Comparison of ENCODE assay signal across 28 mouse cellular contexts in the genomic region with DNA sequence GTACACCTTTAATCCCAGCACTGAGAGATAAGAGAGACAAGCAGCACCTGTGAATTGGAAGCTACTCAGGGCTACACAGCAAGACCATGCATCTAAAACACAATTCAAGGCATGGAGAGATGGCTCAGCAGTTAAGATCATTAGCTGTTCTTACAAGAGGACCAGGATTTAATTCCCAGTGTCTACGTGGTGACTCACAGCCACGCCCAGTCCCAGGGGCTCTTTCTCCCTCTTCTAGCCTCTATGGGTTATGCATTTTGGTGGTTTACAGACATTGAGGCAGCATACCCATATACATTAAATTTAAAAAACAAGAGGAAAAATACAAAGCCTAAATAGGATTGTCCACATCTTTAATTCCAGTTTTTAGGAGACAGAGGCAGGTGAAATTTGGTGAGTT.
"Had no signal": no experiment of that assay in that cellular context is flagged by ENCODE, and none has a peak within 500 bp of the region (broad histone marks: within the 10 kb centered on the region; RNA-seq: fewer than 3 reads in every experiment).

No protein-coding gene starts in this region.

- H3K9me3 ChIP-seq: heart, embryonic 13.5 days; heart, embryonic 15.5 days; hindbrain, embryonic 10.5 days; hindbrain, embryonic 12.5 days; kidney, embryonic 15.5 days; limb, embryonic 13.5 days; limb, embryonic 15.5 days; liver, embryonic 12.5 days had no signal

- H3K36me3 ChIP-seq: heart, embryonic 13.5 days; heart, embryonic 15.5 days; hindbrain, embryonic 10.5 days; hindbrain, embryonic 12.5 days; limb, embryonic 13.5 days; limb, embryonic 15.5 days; liver, embryonic 12.5 days had no signal

- H3K4me3 ChIP-seq: gastrocnemius, adult 2 months; heart, adult 2 months; heart, embryonic 13.5 days; heart, embryonic 15.5 days; hindbrain, embryonic 10.5 days; hindbrain, embryonic 12.5 days; kidney, embryonic 15.5 days; layer of hippocampus, adult 2 months; left cerebral cortex, adult 2 months; limb, embryonic 13.5 days; limb, embryonic 15.5 days; liver, embryonic 12.5 days had no signal

- DNase-seq: gastrocnemius, adult 2 months; gastrocnemius, postnatal 10 days; gastrocnemius, postnatal 25 days; heart, adult 2 months; heart, postnatal 14 days; heart, postnatal 36 days; kidney, adult 11 months; kidney, adult 2 months; kidney, adult 9 months; kidney, postnatal 14 days; kidney, postnatal 36 days; left cerebral cortex, postnatal 4 days had no signal

- H3K27ac ChIP-seq: gastrocnemius, adult 2 months; heart, adult 2 months; heart, embryonic 13.5 days; heart, embryonic 15.5 days; hindbrain, embryonic 10.5 days; hindbrain, embryonic 12.5 days; hindbrain, embryonic 14.5 days; kidney, embryonic 15.5 days; kidney, postnatal 0 days; layer of hippocampus, adult 2 months; left cerebral cortex, adult 2 months; limb, embryonic 13.5 days; limb, embryonic 15.5 days; liver, embryonic 12.5 days; liver, embryonic 14.5 days had no signal

- H3K4me1 ChIP-seq: kidney, embryonic 15.5 days had no signal

- H3K27me3 ChIP-seq: heart, embryonic 13.5 days; heart, embryonic 15.5 days; hindbrain, embryonic 12.5 days; kidney, embryonic 15.5 days; limb, embryonic 13.5 days; limb, embryonic 15.5 days; liver, embryonic 12.5 days had no signal

- H3K9ac ChIP-seq: heart, embryonic 13.5 days; heart, embryonic 15.5 days; hindbrain, embryonic 12.5 days; hindbrain, embryonic 14.5 days; kidney, embryonic 15.5 days; limb, embryonic 13.5 days; limb, embryonic 15.5 days; liver, embryonic 12.5 days; liver, embryonic 14.5 days had no signal

- H3K4me2 ChIP-seq: heart, embryonic 11.5 days; heart, embryonic 13.5 days; heart, embryonic 15.5 days; hindbrain, embryonic 12.5 days; hindbrain, embryonic 14.5 days; kidney, embryonic 15.5 days; limb, embryonic 13.5 days; limb, embryonic 15.5 days; liver, embryonic 12.5 days had no signal

- ATAC-seq: hindbrain, embryonic 16.5 days; intestine, embryonic 16.5 days; liver, embryonic 12.5 days had no signal
